Mouse (Mus musculus) monocyte, adult 5-6 weeks (primary cell): ENCODE data around the gene Lypd4. TPM values are rescaled to one million over a fixed set of nuclear protein-coding genes. Genes with fewer than 3 reads are reported as not detected.

Experiments
- total RNA-seq: library from RNA; stranded (forward); fragments of 200-1000, 200-491, 200-594 nt; gene quantifications from 3 replicates; pipeline ENCODE4 v1.2.3, GENCODE M21; 2017

Gene Lypd4
- total RNA-seq, 1 experiment from 2014 or later, result not detected

Other genes starting within 250 kb of the Lypd4 start
- gene Lypd3, start 233.4 kb downstream of the Lypd4 start, total RNA-seq, result not detected in 3 replicates
- gene Tex101, start 193.3 kb downstream of the Lypd4 start, total RNA-seq, result not detected in 3 replicates
- not detected in 3 replicates for gene BC049730, start 160.7 kb downstream of the Lypd4 start, total RNA-seq
- gene Gm4763, start 143.0 kb downstream of the Lypd4 start, total RNA-seq, result not detected in 3 replicates
- 1.9 to 6.7 TPM (median 5.2 TPM) in 3 replicates for gene Cd177, start 109.6 kb downstream of the Lypd4 start, total RNA-seq
- not detected in 3 replicates for gene Ceacam10, start 92.7 kb downstream of the Lypd4 start, total RNA-seq
- 16.3 to 23.7 TPM (median 19.1 TPM) in 3 replicates for gene Gm9844, start 7.7 kb downstream of the Lypd4 start, total RNA-seq
- gene Dmrtc2, start 116 bp upstream of the Lypd4 start, total RNA-seq, result not detected in 3 replicates
- 599 to 964 TPM (median 888 TPM) in 3 replicates for gene Rps19, start 14.4 kb upstream of the Lypd4 start, total RNA-seq
- gene Cd79a, start 27.4 kb upstream of the Lypd4 start, total RNA-seq, result 26.8 to 46.7 TPM (median 35.0 TPM) in 3 replicates
- gene Arhgef1, start 33.0 kb upstream of the Lypd4 start, total RNA-seq, result 214 to 370 TPM (median 269 TPM) in 3 replicates
- not detected in 3 replicates for gene Gm4881, start 74.6 kb upstream of the Lypd4 start, total RNA-seq
- gene Rabac1, start 102.8 kb upstream of the Lypd4 start, total RNA-seq, result 82.7 to 149 TPM (median 92.1 TPM) in 3 replicates
- gene Atp1a3, start 136.0 kb upstream of the Lypd4 start, total RNA-seq, result 54.0 to 91.3 TPM (median 63.7 TPM) in 3 replicates
- 0.48 to 2.9 TPM in 2 of 3 replicates, not detected in the other for gene Grik5, start 202.4 kb upstream of the Lypd4 start, total RNA-seq
- 1.5 to 4.7 TPM (median 3.4 TPM) in 3 replicates for gene Zfp574, start 202.6 kb upstream of the Lypd4 start, total RNA-seq